Mouse (Mus musculus): ENCODE measurements around the gene Selenok. TPM values are rescaled to one million over a fixed set of nuclear protein-coding genes. Genes with fewer than 3 reads are reported as not detected.

Selenok gene
- polyA plus RNA-seq, 1 experiment: 32.5 TPM

DNA sequence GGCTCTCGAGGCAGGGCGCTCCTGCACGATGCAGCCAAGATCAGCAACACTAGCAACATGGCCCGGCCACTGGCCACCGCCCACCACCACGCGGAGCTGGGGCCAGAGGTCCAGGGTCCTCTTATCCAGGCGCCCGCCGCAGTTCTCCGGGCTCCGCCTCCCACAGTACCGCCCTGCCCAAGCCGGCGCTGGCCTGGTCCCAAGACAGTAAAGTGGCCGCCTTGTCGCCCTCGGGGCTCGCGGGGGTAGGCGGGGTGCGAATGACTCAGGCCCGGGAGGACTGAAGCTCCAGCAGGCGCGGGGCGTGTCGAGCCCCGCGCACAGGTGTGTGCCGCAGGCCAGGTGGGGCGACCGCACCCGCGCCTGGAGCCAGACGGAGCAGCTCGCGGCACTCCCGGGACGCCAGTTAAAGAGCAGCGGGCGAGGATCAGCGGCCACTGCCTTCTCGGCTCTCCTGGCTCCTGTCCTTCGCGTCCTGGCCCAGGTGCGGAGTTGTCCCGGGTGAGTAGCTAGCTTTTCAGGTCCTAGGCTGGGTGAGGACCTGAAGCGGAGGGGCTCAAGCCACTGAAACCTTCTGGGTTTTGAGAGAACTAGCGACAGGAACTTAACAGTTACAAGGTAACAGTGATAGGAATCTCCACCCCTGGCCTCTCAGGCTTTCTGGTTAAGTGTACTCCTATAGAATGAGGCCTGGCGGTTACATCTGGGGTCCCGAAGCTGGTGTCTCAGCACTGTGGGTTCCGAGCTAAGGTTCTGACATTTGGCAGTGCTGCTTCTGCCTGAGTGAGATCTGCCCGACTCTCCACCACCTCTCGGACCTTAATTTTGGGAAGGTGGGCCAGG lies 40.8 kb downstream of the Selenok start, which contains the start of the genes Il17rb and Chdh:
Gene Il17rb, minus strand, starts transcription at position 164 of the 843 bp plus-strand sequence.
Gene Chdh, plus strand, starts transcription at position 291 of the 843 bp plus-strand sequence.
- TF ChIP-seq CTCF (IDR thresholded peaks at IDR 0.05; ENCODE audit: borderline replicate concordance, control insufficient read depth, extremely low read depth, insufficient read depth, low read length, poor library complexity): no peak
- no peak for TF ChIP-seq POLR2A (IDR thresholded peaks at IDR 0.05; ENCODE audit: control insufficient read depth, extremely low read depth, insufficient read depth, low read length, poor library complexity)
- Histone ChIP-seq H3K4me3 (ENCODE audit: control insufficient read depth, insufficient read depth, low read length) (peak within 1 kb of the TSS; percentile 64), H3K36me3 (ENCODE audit: control insufficient read depth, insufficient read depth, low read length) (no peaks in the 10 kb centered on the region), H3K27ac (ENCODE audit: control insufficient read depth, insufficient read depth, low read length) (peak within 1 kb of the TSS; percentile 87), H3K4me1 (replicated peaks; ENCODE audit: control insufficient read depth, insufficient read depth, low read length) (peaks cover 66% of the 10 kb centered on the region), H3K27me3 (ENCODE audit: control insufficient read depth, insufficient read depth, low read length) (no peaks in the 10 kb centered on the region)
- peak; percentile 44 for DNase-seq
- under 1% methylated on average over 54 of the region's 54 CpGs for WGBS

DNA sequence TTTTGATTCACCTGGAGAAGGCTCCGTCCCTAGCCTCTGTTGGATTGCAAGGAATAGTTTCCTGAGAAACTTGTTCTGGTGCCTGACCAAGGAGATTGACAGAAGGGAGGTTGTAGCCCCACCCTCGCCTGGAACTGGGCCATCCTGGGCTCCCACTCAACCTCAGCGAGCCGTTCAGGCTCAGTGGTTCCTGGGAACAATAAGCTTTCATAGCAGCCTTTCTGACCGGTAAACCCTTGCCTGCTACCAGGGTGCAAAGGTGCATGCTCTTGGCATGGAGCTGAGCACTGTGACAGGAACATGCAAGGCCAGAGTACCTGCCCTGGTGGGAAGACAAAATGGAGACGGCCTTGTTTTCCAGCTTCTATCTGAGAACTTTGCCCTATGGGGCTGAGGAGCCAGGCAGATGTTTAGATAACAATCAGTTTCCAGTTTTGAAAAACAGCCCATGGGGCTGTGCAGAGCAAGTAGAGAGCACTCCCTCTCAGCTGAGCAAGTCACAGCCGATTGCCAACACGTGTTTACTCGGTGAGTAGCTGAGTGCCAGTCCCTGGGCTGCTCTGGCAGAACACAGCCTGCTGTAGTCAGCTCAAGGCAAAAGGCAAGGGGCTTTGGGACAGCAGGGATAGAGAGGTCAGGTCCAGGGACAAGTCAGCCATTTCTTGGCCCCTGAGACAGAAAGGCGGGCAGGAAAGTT lies 41.9 kb downstream of the Selenok start:
- peak overlapping the region; percentile 64 for H3K4me3 ChIP-seq (ENCODE audit: control insufficient read depth, insufficient read depth, low read length)
- DNase-seq: peak; percentile 45
- H3K27ac ChIP-seq (ENCODE audit: control insufficient read depth, insufficient read depth, low read length): peak overlapping the region; percentile 87
- WGBS: 10% methylated on average over 10 of the region's 10 CpGs
- no peak for TF ChIP-seq CTCF (IDR thresholded peaks at IDR 0.05; ENCODE audit: borderline replicate concordance, control insufficient read depth, extremely low read depth, insufficient read depth, low read length, poor library complexity)
- peak; percentile 34; the same call in 1 of the 2 replicates for TF ChIP-seq POLR2A (IDR thresholded peaks at IDR 0.05; ENCODE audit: control insufficient read depth, extremely low read depth, insufficient read depth, low read length, poor library complexity)
- no peaks in the 10 kb centered on the region for H3K27me3 ChIP-seq (ENCODE audit: control insufficient read depth, insufficient read depth, low read length)
- H3K36me3 ChIP-seq (ENCODE audit: control insufficient read depth, insufficient read depth, low read length): no peaks in the 10 kb centered on the region
- peaks cover 74% of the 10 kb centered on the region for H3K4me1 ChIP-seq (replicated peaks; ENCODE audit: control insufficient read depth, insufficient read depth, low read length)

DNA sequence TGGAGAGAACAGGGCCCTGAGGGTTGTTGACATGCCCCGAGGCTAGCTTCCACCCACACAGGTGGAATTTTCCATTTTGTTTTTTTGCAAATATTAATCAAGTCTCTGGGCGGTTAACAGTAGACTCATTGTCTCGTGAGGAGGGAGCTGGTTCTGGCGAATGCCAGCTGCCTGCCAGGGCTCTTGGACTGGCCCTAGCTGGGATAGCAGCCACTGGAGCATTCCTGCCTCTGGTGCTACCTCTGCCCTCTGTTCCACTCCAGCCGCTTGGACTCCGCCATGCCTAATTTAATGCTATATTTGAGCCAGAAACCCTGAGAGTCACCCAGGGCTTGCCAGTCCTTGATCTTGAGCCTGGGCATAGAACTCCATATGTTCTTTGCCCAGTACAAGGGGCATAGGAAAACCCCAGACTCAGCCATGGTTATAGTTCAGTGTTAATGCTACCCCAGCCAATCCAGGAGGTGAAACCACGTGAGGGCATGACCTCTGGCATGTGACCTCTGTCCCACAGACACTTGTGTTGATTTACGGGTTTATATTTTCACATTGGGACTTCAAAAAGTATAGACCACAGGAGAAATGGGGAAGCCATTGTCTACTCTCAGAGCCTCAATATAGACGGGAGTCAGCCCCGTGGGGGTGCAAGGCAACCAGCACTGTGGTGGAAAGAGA lies 43.9 kb downstream of the Selenok start:
- TF ChIP-seq POLR2A (IDR thresholded peaks at IDR 0.05; ENCODE audit: control insufficient read depth, extremely low read depth, insufficient read depth, low read length, poor library complexity): no peak
- no peak for TF ChIP-seq CTCF (IDR thresholded peaks at IDR 0.05; ENCODE audit: borderline replicate concordance, control insufficient read depth, extremely low read depth, insufficient read depth, low read length, poor library complexity)
- WGBS: 65% methylated on average over 10 of the region's 10 CpGs
- Histone ChIP-seq H3K27ac (ENCODE audit: control insufficient read depth, insufficient read depth, low read length) (no peak overlapping the region), H3K4me1 (replicated peaks; ENCODE audit: control insufficient read depth, insufficient read depth, low read length) (peaks cover 79% of the 10 kb centered on the region), H3K27me3 (ENCODE audit: control insufficient read depth, insufficient read depth, low read length) (no peaks in the 10 kb centered on the region), H3K36me3 (ENCODE audit: control insufficient read depth, insufficient read depth, low read length) (no peaks in the 10 kb centered on the region), H3K4me3 (ENCODE audit: control insufficient read depth, insufficient read depth, low read length) (no peak overlapping the region)
- no peak for DNase-seq

DNA sequence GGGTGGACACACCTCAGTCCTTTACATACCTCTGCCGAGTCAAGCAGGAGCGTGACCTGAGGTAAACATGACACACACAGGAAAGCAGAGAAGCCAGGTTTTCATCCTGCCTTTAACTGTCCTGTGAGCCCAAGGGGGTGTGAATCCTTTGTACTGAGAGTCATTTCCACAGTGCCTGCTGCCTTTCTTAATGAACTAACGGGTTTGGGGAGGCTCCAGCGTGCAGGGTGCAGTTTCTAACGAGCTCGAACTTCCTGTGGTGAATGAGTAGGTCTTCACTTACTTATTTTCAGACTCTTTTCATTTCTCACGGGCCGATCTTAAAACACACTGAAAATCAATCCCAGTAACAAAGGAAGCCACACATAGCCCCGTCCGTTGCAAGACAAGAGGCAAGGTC lies 46.4 kb downstream of the Selenok start:
- no peak for TF ChIP-seq POLR2A (IDR thresholded peaks at IDR 0.05; ENCODE audit: control insufficient read depth, extremely low read depth, insufficient read depth, low read length, poor library complexity)
- no peak for TF ChIP-seq CTCF (IDR thresholded peaks at IDR 0.05; ENCODE audit: borderline replicate concordance, control insufficient read depth, extremely low read depth, insufficient read depth, low read length, poor library complexity)
- H3K36me3 ChIP-seq (ENCODE audit: control insufficient read depth, insufficient read depth, low read length): no peaks in the 10 kb centered on the region
- DNase-seq: peak; percentile 38
- peak overlapping the region; percentile 28 for H3K4me3 ChIP-seq (ENCODE audit: control insufficient read depth, insufficient read depth, low read length)
- 5% methylated on average over 10 of the region's 10 CpGs for WGBS
- H3K27ac ChIP-seq (ENCODE audit: control insufficient read depth, insufficient read depth, low read length): peak overlapping the region; percentile 93
- no peaks in the 10 kb centered on the region for H3K27me3 ChIP-seq (ENCODE audit: control insufficient read depth, insufficient read depth, low read length)
- H3K4me1 ChIP-seq (replicated peaks; ENCODE audit: control insufficient read depth, insufficient read depth, low read length): peaks cover 80% of the 10 kb centered on the region

DNA sequence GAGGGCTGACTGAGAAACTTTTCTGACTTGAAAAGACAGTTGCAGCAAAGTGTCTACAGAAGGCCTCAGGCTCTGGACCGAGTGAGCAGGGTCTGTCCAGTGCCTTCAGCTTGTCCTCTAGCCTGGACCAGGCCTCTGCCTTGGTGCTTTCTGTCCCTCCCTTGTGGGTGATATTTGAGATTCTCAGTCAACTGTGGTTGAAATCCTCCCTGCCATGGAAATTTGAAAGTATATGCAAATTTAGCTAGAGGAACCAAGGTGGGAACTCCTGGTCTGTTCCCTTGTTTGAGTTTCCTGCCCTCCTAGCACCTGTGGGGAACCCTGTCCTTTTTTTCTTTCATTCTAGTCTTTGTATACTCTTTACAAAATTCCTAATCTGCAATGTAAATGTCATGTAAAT lies 46.9 kb downstream of the Selenok start:
- 3% methylated on average over 1 of the region's 1 CpGs for WGBS
- H3K4me1 ChIP-seq (replicated peaks; ENCODE audit: control insufficient read depth, insufficient read depth, low read length): peaks cover 80% of the 10 kb centered on the region
- peak overlapping the region; percentile 16; the same call in 1 of the 2 replicates for H3K4me3 ChIP-seq (ENCODE audit: control insufficient read depth, insufficient read depth, low read length)
- no peaks in the 10 kb centered on the region for H3K36me3 ChIP-seq (ENCODE audit: control insufficient read depth, insufficient read depth, low read length)
- DNase-seq: no peak
- peak overlapping the region; percentile 93 for H3K27ac ChIP-seq (ENCODE audit: control insufficient read depth, insufficient read depth, low read length)
- H3K27me3 ChIP-seq (ENCODE audit: control insufficient read depth, insufficient read depth, low read length): no peaks in the 10 kb centered on the region
- TF ChIP-seq CTCF (IDR thresholded peaks at IDR 0.05; ENCODE audit: borderline replicate concordance, control insufficient read depth, extremely low read depth, insufficient read depth, low read length, poor library complexity) (no peak), POLR2A (IDR thresholded peaks at IDR 0.05; ENCODE audit: control insufficient read depth, extremely low read depth, insufficient read depth, low read length, poor library complexity) (no peak)

DNA sequence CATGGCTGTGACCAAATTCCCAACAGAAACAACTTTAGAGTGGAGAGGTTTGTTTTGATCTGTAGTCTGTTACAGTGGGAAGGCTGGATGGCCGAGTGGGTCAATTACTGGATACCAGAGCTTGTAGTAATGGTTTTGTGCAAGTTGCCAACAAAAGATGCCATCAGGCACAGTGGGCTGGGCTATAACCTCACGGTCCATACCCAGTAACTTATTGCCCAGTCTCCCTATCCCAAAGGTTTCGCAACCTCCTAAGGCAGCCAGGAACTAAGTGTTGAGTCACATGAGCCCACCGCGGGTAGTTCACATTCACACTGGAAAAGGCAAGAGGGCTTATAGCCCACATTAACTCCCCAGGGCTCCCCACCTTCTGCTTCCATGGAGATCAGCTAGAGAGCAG lies 48.6 kb downstream of the Selenok start:
- 92% methylated on average over 5 of the region's 5 CpGs for WGBS
- Histone ChIP-seq H3K36me3 (ENCODE audit: control insufficient read depth, insufficient read depth, low read length) (no peaks in the 10 kb centered on the region), H3K27ac (ENCODE audit: control insufficient read depth, insufficient read depth, low read length) (no peak overlapping the region), H3K4me3 (ENCODE audit: control insufficient read depth, insufficient read depth, low read length) (no peak overlapping the region), H3K27me3 (ENCODE audit: control insufficient read depth, insufficient read depth, low read length) (no peaks in the 10 kb centered on the region), H3K4me1 (replicated peaks; ENCODE audit: control insufficient read depth, insufficient read depth, low read length) (peaks cover 74% of the 10 kb centered on the region)
- TF ChIP-seq POLR2A (IDR thresholded peaks at IDR 0.05; ENCODE audit: control insufficient read depth, extremely low read depth, insufficient read depth, low read length, poor library complexity): no peak
- no peak for TF ChIP-seq CTCF (IDR thresholded peaks at IDR 0.05; ENCODE audit: borderline replicate concordance, control insufficient read depth, extremely low read depth, insufficient read depth, low read length, poor library complexity)
- no peak for DNase-seq

Data from thymus, adult 2 months (tissue).